Mouse (Mus musculus): ENCODE measurements around the gene Pdlim4. TPM values are rescaled to one million over a fixed set of nuclear protein-coding genes. Genes with fewer than 3 reads are reported as not detected.
A peak's percentile ranks its signal among the peaks of the same experiment; 100 is the strongest.

The Pdlim4 gene
- 10 to 100 TPM; 15.7 TPM for total RNA-seq (2021)

DNA sequence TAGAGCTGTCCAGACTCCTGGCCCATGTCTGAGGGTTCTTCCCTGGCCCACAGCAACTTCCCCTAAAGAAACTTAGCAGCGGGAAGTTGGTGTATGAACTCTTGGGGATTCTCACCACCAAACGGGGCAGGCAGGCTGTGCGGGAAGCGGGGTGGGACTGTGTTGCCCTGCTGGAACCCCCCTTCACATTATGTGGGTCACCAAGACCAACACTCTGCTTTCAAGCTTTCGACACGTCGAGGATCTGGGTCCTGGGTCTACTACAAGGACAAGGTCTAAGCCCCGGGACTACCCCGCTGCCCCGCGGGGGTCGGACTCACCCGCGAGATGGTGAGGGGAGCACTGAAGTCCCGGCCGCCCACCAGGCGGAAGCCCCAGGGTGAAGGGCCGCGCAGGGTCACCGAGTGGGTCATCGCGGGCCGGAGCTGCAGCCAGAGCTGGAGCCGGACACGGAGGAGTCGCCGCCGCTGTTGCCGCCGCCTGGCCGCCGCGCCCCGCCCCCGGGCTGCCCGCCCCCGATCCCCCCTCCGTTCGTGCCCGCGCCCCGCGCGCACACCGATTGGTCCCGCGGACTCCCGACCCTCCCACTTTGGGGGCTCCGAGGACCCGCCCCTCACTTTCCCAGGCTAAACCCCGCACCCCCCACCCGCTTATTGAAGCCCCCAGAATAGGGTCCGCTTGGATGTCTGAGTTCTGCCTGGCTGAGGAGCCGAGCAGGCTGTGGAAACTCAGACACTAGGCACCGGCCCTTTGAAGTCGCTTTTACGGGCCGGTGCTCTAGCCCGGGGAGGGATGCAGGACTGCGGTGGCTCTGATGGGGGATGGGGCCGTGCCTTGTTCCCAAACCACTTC lies at the start of gene Pdlim4:
TSS of gene Pdlim4 (minus strand) at position 495 of the 852 bp plus-strand sequence.
- no peak for DNase-seq (ENCODE audit: extremely low spot score in 1 of 2, low spot score in 1 of 2)

DNA sequence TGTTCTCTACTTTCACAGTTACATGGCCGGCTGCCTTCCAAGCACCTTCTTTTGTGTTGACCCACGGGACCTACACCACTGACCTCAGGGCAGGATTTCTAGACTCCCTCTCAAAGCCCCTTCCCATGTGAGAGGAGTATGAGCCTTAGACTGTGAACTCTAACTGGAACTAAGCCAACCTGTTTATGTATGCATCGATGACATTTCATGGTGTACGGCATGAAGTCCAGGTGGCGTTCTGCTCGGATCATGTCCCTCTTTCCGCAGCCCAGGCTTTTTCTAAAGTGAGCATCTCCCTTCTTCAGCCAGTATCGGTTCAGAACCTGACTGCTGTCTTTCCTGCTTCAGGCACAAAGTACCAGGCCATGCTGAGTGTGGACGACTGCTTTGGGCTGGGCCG lies 48.3 kb upstream of the Pdlim4 start:
- DNase-seq (ENCODE audit: extremely low spot score in 1 of 2, low spot score in 1 of 2): no peak

DNA sequence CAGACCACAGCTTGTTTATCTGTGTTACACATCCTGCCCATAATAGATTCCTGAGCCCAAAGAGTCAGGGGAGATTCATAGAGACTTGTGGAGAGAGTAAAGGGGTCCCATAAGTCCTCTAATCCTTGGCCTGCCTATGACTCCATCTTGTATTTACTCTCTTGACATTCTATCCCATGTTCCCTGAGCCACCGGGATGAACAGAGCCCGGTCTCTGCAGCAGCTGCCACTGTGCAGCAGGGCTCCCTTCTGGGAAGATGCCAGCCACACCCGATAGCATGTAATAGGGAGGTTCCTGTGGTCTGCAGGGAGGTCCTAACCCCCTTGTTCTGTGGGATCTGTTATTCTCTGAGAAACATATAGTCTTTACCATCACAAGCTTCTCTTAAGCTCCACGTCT lies 47.6 kb upstream of the Pdlim4 start:
- DNase-seq (ENCODE audit: extremely low spot score in 1 of 2, low spot score in 1 of 2): no peak

DNA sequence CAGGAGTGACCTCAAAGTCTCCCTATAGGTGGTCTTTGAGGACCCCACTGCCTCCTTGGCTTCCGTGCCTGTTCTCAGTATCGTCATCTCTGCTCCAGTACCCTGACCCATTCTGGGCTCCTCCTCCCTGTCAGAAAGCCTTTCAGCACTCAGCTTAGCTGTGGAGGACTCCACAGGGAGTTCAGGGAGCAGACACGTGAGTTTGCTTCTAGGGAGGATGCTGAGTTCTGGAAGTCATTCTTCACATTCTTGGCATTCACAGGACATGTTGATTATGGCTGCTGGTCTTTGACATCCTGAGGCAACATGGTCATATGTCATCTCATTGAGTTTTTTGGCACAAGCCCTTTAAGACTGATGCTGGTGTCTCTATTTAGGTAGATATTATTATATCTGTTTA lies 47.1 kb upstream of the Pdlim4 start:
- no peak for DNase-seq (ENCODE audit: extremely low spot score in 1 of 2, low spot score in 1 of 2)

DNA sequence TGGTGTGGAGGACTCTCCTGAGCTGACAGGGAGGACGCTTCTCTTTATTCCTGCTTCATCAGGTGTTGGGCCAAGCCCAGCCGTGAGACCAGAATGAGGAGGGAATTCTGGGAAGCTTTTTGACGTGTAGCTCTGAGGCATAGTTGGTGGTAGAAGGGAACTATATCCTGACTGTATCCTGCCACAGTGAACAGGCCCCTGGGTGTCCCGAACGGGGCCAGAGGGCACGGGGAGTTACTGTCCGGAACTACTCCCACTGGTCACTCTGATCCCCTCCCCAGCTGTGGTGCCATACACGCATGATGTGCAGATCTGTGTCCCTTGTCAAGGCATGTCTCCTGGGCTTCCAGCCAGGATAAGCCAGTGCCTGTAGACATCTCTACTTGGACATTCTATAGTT lies 46.5 kb upstream of the Pdlim4 start:
- DNase-seq (ENCODE audit: extremely low spot score in 1 of 2, low spot score in 1 of 2): no peak

DNA sequence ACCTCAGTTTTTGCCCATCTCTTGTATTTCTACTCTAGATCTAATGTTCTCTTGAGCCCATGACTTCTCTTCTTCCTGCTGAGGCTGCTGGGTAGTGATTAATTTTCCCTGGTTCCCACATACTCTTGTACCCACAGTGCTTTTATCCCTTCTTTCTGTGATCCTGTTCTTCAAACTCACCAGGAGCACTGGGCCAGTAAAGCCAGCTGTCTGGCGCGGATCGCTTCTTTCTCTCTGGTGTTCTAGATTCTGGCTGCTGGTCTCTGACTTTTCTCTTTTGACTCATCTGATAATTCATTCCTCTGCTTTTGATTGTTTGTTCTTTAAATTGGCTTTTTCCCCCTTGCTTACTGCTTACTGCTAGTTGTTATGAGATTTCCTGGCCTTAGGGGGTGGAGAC lies 45.9 kb upstream of the Pdlim4 start:
- no peak for DNase-seq (ENCODE audit: extremely low spot score in 1 of 2, low spot score in 1 of 2)

DNA sequence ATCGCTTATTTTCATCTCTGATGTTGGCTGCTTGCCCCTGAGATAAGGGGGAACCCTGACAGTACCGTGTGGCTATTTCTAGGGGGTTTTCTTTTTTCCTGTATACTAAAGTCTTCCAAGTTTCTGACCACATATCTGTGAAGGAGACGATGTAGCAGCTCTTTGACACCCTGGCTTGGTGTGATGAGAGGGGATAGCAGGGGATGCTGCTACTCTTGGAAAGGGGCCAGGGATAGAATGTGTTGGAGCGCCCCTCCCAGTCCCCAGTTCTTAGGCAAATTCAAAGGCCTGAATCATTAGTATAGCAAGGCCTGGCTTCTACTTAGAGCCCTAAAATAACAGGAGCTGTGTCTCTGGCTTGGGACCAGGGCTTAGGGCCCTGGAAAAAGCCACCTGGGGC lies 44.5 kb upstream of the Pdlim4 start:
- DNase-seq (ENCODE audit: extremely low spot score in 1 of 2, low spot score in 1 of 2): no peak

DNA sequence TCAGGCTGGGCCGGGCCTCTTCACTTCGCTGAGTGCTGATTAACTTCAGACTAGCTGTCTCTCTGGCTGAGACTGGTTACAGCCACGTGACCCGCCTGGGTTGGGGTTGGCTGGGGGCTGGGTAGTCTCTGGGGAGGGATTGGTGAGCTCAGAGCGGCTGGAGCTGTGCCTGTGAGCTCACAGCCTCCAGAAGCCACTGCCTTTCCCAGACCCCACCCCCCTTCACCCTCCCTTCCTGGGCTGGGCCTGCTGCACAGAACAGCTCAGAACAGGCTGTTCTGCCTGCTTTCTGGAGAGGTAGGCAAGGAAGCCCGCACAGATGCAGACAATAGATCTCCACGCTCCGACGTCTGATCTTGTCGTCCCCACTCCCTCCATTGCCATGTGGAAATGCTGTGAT lies 44.1 kb upstream of the Pdlim4 start:
- DNase-seq (ENCODE audit: extremely low spot score in 1 of 2, low spot score in 1 of 2): peak; percentile 63 to 71

DNA sequence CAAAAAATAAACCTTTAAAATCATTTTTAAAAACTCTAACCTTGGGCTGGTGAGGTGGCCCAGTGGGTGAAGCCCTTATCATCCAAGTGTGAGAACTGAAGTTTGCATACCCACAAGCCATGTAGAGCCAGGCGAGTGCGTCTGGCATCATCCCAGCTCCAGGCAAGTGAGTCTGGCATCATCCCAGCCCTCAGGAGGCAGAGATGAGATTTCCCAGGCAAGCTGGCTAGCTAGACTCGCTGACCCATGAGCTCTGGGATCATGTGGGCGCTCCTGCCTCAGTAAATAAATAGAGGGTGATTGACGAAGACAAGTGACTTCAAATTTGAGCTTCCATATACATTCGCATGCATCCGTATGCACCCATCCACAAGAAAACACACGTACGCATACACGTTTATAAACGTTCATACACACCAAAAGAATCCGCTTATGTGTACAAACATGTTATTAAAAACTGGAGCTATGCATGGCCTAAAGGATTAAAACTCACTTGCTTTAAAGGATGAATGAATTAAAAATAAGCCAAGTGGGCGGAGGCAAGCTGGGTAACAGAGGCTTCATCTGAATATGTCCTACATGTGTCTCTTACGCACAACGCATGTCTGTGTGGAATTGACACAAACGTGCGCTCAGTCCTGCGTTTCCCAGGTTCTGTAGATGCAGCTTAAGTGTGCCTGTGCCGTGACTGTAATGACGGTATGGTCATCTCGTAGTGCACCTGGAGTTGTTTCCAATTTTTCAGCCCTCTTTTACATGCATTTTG lies 43.3 kb upstream of the Pdlim4 start:
- no peak for DNase-seq (ENCODE audit: extremely low spot score in 1 of 2, low spot score in 1 of 2)

DNA sequence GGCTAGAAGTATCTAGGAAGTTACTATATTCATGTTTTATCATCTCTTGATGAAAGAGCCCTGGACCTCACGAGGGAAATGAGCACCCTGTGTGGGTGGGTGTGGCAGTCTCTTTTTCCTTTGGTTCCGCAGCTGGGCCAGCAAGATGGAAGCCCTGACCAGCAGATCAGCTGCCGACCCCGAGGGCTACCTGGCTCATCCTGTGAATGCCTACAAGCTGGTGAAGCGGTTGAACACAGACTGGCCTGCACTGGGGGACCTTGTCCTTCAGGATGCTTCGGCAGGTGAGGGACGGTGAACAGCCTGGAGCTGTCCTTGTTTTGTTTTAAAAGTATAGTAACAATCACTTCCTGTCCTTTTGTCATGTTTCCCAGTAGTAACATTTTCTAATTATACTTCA lies 42.5 kb upstream of the Pdlim4 start:
- DNase-seq (ENCODE audit: extremely low spot score in 1 of 2, low spot score in 1 of 2): no peak

DNA sequence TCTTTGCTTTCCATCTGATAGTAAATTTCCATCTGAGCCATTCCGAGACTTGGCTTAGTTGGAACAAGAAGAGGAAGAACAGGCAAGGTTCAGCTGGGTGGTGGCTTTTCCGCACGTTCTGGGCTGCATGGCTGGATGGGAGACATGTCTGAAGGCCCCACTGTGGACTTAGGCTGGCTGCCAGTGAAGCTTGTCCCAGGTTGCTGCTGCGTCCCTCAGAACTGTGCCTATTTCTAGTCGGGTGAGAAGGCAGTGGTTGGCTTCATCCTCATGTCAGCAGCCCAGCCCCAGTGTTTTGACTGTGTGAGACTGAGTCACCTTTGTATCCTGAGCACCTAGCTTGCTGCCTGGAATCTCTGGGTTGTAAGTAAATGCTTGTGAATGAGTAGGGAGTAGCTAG lies 40.1 kb upstream of the Pdlim4 start:
- no peak for DNase-seq (ENCODE audit: extremely low spot score in 1 of 2, low spot score in 1 of 2)

DNA sequence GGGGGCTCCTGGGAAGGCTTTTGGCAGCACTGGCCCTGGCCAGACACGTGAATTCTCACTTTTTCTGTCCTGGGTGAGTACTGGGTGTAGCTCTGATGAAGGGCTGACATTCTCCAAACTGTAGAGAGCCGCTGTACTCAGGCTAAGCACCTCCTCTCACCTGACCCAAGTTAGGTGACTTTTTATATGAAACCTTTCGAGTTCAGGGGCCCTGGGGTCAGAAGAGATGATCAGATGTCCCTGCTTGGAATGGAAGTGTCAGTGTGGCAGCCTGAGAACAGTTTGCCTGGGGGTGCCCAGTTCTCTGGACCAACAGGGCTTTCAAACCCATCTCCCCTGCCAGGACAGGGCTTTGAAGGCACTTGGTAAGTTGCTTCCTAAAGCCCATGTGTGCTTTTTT lies 39.3 kb upstream of the Pdlim4 start:
- DNase-seq (ENCODE audit: extremely low spot score in 1 of 2, low spot score in 1 of 2): no peak

DNA sequence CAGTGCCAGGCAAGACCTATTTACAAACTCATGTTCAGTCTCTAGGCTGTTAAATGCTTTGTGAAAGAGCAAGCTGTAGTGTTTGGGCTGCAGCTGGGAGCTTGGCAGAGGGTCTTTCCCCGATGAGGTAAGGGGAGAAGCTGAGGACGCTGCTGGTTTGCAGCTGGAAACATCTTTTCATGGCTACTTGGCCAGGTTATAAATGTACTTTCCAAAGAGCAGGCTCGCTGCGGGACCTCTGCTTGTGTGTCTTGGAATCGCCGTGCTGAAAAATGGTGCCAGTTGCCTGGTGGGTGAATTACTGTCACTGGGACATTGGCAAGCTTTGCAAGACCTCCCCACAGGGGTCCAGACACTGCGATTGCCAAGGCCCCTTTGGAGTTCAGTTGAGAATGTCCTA lies 38.4 kb upstream of the Pdlim4 start:
- no peak for DNase-seq (ENCODE audit: extremely low spot score in 1 of 2, low spot score in 1 of 2)

DNA sequence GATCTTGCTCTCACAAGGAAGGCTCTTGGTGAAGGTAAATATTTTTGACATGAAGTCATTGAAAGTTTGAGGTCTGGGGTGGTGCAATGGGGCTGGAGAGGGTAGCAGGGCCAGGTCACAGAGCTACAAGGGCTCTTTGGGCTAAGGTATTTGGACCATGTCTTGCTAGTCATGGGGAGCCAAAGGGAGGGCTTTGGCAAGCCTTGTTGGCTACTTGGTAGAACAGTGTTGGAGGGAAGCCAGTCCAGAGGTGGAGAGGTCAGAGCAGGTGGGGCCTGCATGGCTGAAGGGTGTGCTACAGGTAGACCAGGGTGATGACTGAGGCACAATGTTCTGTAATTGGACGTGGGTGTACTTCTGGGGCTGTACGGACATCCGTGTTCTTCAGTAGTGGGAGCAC lies 37.9 kb upstream of the Pdlim4 start:
- no peak for DNase-seq (ENCODE audit: extremely low spot score in 1 of 2, low spot score in 1 of 2)

DNA sequence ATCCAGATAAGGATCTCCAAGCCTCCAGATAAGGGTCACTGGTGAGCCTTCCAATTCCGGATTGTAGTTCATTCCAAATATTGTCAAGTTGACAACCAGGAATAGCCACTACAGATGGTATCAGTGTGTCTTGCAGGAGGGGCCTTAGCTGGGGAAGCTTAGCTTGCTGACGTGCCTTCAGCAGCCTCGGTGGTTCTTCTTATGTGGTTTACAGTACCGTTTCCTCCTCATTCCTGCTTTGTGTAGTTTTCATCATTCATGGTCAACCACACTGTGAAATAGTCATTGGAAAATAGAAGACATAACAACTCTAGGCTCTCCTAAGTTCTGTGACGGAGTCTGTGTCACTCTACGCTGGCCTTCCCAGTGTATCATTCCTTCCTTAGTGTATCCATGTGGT lies 36.2 kb upstream of the Pdlim4 start:
- no peak for DNase-seq (ENCODE audit: extremely low spot score in 1 of 2, low spot score in 1 of 2)

DNA sequence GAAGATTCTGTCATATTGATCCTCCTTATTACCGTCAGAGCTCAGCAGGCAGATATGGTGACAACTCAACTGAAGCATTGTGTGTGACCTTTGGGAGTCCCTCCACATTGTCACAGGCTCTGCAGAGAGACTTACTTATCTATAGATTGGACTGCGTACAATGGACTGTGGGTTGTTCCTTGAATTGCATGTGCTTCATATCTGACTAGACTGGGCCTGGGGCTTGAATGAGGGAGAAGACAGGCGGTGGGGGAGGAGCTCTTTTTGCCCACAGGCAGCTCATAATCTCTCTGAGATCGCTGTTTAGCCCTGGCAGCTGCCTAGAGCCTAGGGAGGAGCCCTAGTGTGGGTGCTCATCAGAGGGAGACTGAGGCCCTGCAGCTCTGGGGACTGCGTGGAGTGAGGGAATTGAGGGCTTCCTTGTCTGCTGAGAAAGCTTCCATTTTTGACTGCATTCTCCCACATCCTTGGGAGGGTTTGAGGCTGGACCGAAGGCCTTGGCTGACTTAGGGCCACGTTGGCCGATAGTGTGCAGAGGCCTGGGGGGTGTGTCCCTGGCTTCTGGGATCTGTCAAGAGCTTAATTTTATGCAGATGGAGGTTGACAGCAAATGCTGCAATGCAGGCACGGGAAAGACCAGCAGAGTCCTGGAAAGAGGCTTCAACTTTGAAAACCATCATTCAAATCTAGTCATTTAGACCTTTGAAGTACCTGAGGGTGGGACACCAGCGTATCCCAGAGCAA lies 34.1 kb upstream of the Pdlim4 start:
- no peak for DNase-seq (ENCODE audit: extremely low spot score in 1 of 2, low spot score in 1 of 2)

DNA sequence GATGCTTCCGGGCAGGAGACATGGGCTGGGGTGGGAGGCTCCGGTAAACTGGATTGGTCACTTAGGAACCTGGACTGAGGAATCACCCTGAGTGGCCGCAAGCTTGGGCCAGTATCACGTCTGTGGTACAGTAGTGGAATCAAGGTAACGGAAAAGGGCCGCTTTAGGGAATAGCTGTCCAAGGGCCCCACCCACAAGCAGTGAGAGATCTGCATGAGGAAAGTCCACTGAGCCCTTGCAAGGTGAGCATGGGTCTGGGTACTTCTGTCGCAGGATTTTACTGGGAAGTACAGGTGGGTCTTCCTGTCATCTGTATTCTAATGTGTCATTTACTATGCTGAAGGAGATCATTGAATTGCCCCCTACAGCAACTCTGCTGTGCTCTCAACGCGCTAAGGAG lies 32.9 kb upstream of the Pdlim4 start:
- no peak for DNase-seq (ENCODE audit: extremely low spot score in 1 of 2, low spot score in 1 of 2)

DNA sequence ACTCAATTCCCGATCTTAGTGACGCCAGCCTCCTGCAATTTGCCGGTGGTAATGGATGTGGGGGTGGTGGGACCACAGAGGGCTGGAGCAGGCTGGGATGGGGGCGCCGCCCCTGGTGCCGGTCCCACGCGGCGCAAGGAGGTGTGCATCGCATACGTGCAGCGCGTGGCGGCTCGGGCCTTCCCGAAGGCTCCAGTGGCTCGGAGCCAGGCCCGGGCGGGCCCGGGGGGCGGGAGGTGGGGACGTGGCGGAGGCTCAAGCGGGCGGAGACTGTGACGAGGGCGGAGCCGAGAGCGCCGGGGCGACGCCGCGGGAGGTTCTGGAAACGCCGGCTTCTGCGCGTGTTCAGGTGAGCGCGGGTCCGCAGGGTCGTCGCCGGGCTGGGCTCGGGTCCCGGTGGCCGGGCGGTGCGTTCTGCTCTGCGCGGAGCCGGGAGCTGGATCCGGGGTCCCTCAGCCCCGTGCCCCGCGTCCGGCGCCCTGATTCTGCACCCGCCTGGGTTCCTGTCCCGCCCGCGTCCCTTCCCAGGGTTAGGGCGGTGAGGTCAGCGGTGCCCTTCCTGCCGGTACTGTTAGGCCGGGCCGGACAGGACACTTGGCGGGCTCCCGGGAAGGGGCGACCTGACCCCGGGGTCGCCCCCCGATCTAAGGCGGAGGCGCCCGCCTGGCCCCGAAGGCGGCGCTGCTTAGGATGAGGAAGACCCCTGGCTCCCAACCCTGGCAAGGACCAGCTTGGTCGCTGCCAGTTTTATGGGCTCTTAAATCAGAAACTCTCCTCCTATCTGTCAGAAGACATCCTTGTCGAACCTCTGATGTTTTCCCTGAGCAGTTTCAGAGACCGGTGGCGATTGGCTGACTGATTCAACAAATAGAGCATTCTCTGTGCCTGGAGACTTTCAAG lies 32.1 kb upstream of the Pdlim4 start:
- peak; percentile 46 to 57 for DNase-seq (ENCODE audit: extremely low spot score in 1 of 2, low spot score in 1 of 2)

DNA sequence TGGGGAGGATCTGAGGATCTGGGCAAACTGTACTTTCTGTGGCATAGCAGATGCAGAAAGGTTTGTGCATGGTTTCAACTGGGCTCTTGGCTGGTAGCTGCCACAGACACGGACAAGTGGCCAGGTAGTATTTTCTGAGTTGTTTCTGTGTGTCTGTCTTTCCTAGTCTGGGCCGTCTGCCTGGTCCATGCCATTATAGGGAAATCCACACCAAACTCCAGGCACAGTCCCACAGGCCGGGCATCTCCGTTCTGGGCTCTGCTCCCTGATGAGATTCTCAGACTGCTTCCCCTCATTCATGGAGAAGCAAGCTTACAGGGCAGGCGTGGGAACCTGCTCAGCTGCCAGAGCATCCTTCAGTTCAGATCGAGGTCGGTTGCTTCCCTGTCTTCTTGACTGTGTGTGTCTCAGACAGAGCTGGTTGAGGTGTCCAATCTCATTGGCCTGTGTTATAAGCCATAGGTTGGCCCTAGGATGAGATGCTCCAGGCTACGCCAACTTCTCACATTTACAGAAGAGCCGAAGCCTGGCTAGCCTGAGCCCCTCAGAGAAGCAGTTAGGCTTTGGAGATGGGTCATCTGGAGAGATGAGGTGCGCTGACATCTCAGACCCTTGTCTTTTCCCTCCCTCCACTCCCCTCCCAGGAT lies 31.4 kb upstream of the Pdlim4 start, which contains the start of gene P4ha2:
TSS of gene P4ha2 (plus strand) at position 51 of the 647 bp plus-strand sequence.
- DNase-seq (ENCODE audit: extremely low spot score in 1 of 2, low spot score in 1 of 2): no peak

DNA sequence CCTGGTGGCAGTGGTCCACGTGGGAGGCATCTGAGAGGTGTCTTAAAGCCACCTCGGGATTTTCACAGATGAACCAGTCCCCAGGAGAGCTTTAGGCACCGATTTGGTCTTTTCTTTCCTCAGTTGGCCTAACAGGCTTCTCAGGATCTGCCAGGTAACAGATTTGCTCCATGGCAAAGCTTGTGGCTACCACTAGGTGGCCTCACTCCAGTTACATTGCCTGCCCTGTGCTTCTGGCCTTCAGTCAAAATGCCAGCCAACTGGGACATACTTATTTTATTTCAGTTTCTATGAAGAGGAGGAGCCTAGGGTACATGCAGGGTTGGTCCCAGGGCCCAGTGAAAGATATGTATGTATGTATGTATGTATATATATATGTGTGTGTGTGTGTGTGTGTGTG lies 24.2 kb upstream of the Pdlim4 start:
- no peak for DNase-seq (ENCODE audit: extremely low spot score in 1 of 2, low spot score in 1 of 2)

Measured in layer of hippocampus, postnatal 25 days (tissue).